Mouse (Mus musculus) lung, postnatal 4 days (tissue): Measurements from ENCODE around the gene Pcdh8.

ENCODE experiments used
- DNase-seq, 2 experiments: peaks; one replicate each; pipeline ENCODE4 v3.0.0; 2021

Pcdh8 gene

DNA sequence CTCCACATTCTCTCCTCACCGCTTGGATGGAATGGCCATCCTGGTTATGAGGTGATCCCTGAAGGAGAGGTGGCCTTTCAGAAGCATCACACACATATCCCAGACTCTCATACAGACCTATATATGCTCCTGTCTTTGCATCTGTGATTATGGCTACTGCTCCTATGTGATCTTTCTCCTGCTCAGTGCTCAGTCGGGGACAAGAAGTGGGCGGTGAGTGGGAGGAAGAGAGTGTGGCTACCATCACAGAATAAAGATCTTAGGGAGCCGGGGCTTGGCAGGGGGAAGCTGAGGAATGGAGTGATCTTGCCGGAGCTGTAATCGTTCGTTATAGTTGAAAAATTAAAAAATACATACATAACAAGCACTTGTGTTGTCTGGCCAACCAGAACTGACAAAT lies 17.4 kb downstream of the Pcdh8 start:
- no peak for DNase-seq

- DNase-seq: no peak
Observed at GRCm38 (mm10) chr14:79740515-79740914, 30.6 kb downstream of the Pcdh8 start.

GRCm38 (mm10) chr14:79738441-79738840 lies 32.7 kb downstream of the Pcdh8 start:
- no peak for DNase-seq

DNA sequence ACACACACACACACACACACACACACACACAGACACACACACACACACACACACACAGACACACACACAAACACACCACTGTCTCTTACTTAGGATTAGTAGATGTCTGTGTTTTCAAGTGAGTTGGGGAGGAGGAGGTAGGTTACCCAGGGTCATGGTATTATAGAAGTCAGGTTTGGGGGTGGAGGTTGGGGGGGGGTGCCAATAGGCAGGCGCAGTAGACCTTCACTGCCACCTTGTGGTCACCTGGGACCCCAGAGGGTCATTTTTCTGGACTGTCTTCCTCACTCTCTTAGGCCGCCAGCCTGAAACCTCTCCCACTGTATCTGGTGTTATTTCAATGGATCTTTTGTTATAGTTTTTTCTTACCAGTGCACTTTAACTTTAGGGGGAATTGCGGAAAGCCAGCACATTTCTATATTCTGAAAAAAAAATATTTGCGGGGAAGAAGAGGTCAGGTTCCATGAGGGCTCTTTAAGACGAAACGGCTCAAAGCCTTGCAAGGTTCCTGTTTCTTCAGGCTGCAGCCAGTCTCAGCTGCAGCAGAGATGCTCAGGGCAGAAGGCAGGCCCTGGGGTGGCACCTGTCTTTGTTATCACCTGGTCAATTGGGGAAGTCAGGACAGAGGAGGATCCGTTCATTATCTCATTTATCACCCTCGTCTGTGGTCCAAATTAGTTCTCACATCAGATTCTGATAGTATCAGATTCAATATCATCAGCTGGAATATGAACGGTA lies 33.3 kb downstream of the Pcdh8 start:
- no peak for DNase-seq

- no peak for DNase-seq
Observed at GRCm38 (mm10) chr14:79736781-79737180, 34.3 kb downstream of the Pcdh8 start.

- no peak for DNase-seq
Observed at GRCm38 (mm10) chr14:79733501-79733900, 37.6 kb downstream of the Pcdh8 start.

- no peak for DNase-seq
Observed at GRCm38 (mm10) chr14:79728811-79729210, 42.3 kb downstream of the Pcdh8 start.

GRCm38 (mm10) chr14:79724002-79724681 lies 47.0 kb downstream of the Pcdh8 start:
- DNase-seq: no peak

DNA sequence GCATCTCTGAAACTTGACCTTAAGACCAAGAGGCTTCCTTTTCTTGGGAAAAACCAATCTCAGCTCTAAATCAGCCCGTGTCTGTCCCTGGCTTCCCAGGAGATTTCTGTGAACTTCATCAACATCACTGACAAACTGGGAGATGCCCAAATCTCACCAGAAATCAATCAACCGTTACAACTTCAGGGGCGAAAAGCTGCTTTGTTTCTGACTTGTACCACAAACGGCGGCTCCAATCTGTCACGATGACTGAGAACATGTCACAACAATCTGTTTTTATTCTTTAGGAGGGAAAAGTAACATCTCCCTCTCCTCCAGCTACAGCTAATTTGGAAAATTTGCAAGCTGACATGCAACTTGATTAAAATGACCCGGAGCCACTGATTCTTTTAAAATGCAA lies 48.9 kb downstream of the Pcdh8 start:
- no peak for DNase-seq
